Mouse (Mus musculus) limb, embryonic 15.5 days (tissue): ENCODE measurements around the gene Cyp2d22. TPM values are rescaled to one million over a fixed set of nuclear protein-coding genes. Genes with fewer than 3 reads are reported as not detected.

Experiments used
- ATAC-seq: fragments of 200-750 bp; cut with Nextera tagmentation; 2 replicates; pipeline ENCODE4 v1.8.0; 2017; ENCODE audit warnings: low read depth, moderate TSS enrichment; ENCODE audit not compliant: insufficient number of reproducible peaks, low FRiP score, low TSS enrichment
- H3K27ac ChIP-seq: fragments of 300-500 bp; sonication (generic); 2 replicates; pipeline ENCODE4 v1.5.1; 2015; ENCODE audit warnings: moderate library complexity, mild to moderate bottlenecking, inconsistent platforms
- H3K27me3 ChIP-seq: fragments of 300-500 bp; sonication (generic); 2 replicates; pipeline ENCODE4 v1.6.1; 2015; ENCODE audit warnings: inconsistent platforms
- H3K36me3 ChIP-seq: fragments of 300-500 bp; sonication (generic); 2 replicates; pipeline ENCODE4 v1.6.1; 2015; ENCODE audit warnings: inconsistent platforms
- H3K4me1 ChIP-seq: fragments of 300-500 bp; sonication (generic); 2 replicates; pipeline ENCODE4 v1.6.1; 2015; ENCODE audit warnings: inconsistent platforms
- H3K4me2 ChIP-seq: fragments of 300-500 bp; sonication (generic); 2 replicates; pipeline ENCODE4 v1.6.1; 2015; ENCODE audit warnings: mild to moderate bottlenecking, inconsistent platforms
- H3K4me3 ChIP-seq: fragments of 300-500 bp; sonication (generic); 2 replicates; pipeline ENCODE4 v1.5.1; 2015; ENCODE audit warnings: mild to moderate bottlenecking, inconsistent platforms
- H3K9ac ChIP-seq: fragments of 300-500 bp; sonication (generic); 2 replicates; pipeline ENCODE4 v1.6.1; 2015; ENCODE audit warnings: inconsistent platforms
- H3K9me3 ChIP-seq: fragments of 300-500 bp; sonication (generic); 2 replicates; pipeline ENCODE4 v1.6.1; 2016; ENCODE audit warnings: inconsistent platforms
- WGBS: fragments of 180-500 bp; shearing (Covaris S2); methylation state at CpG from one replicate; pipeline ENCODE4 v1.1.7; 2015; 5-methylcytosine and 5-hydroxymethylcytosine counted together
- polyA plus RNA-seq: library from polyadenylated mRNA; unstranded; fragments of >200 nt; fragmentation: Nextera tagmentation; extraction: Ambion mirVana; gene quantifications from 2 replicates; pipeline ENCODE4 v1.2.1, GENCODE M21; 2015

Gene Cyp2d22
- polyA plus RNA-seq, 1 experiment from 2014 or later, result 7.4 TPM

- WGBS, result 64% methylated on average over 5 of the region's 5 CpGs
- Histone ChIP-seq H3K9ac (no peak overlapping the region), H3K27me3 (no peaks in the 10 kb centered on the region), H3K4me3 (peak overlapping the region; percentile 57; the same call in 1 of the 2 replicates), H3K4me1 (peaks cover 52% of the 10 kb centered on the region), H3K36me3 (peaks cover 10% of the 10 kb centered on the region; the same call in 1 of the 2 replicates), H3K9me3 (no peaks in the 10 kb centered on the region), H3K27ac (peak overlapping the region; percentile 87; the same call in 1 of the 2 replicates), H3K4me2 (no peak overlapping the region; the same call in 1 of the 2 replicates)
- ATAC-seq, result no peak
Measured at GRCm38 (mm10) chr15:82342543-82342935, 37.5 kb downstream of the Cyp2d22 start.

- WGBS, result 46% methylated on average over 15 of the region's 15 CpGs
Measured at GRCm38 (mm10) chr15:82341675-82342542, 38.2 kb downstream of the Cyp2d22 start.

DNA sequence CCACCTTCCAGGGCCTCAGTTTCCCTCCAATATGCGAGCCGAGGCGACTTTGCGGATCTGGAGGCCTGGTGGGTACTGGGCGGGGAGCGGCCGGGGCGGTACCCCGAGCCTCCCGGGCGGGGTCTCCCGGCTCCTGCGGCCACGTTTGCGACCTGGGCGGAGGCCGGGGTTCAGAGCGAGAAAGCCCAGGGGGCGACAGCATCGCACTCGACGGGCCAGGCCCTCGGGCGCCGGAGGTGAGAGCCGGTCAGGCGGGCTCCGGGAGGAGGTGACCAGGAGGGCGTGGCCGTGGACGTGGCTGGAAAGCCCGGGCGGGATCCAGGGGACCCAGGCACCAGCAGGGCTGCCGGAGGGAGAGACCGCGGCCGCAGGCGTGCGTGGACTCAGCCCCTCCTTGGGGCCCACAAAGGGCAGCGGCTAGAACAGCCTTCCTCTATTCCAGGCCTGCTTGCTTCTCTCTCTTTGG, 39.0 kb downstream of the Cyp2d22 start:
- Histone ChIP-seq H3K36me3 (peaks cover 19% of the 10 kb centered on the region), H3K27me3 (no peaks in the 10 kb centered on the region), H3K4me3 (peak overlapping the region; percentile 57), H3K27ac (peak overlapping the region; percentile 87), H3K4me1 (peaks cover 51% of the 10 kb centered on the region), H3K9me3 (no peaks in the 10 kb centered on the region), H3K9ac (peak overlapping the region; percentile 70), H3K4me2 (peak overlapping the region; percentile 72)
- 2% methylated on average over 40 of the region's 40 CpGs for WGBS
- ATAC-seq, result no peak

More at GRCm38 (mm10) chr15:82341675-82342542, 38.2 kb downstream of the Cyp2d22 start:
- ATAC-seq, result no peak
- H3K4me3 ChIP-seq, result peak overlapping the region; percentile 57
- peak overlapping the region; percentile 87 for H3K27ac ChIP-seq
- H3K9me3 ChIP-seq, result no peaks in the 10 kb centered on the region
- H3K27me3 ChIP-seq, result no peaks in the 10 kb centered on the region
- peak overlapping the region; percentile 72 for H3K4me2 ChIP-seq
- H3K4me1 ChIP-seq, result peaks cover 52% of the 10 kb centered on the region
- peaks cover 10% of the 10 kb centered on the region; the same call in 1 of the 2 replicates for H3K36me3 ChIP-seq
- peak overlapping the region; percentile 70; the same call in 1 of the 2 replicates for H3K9ac ChIP-seq

DNA sequence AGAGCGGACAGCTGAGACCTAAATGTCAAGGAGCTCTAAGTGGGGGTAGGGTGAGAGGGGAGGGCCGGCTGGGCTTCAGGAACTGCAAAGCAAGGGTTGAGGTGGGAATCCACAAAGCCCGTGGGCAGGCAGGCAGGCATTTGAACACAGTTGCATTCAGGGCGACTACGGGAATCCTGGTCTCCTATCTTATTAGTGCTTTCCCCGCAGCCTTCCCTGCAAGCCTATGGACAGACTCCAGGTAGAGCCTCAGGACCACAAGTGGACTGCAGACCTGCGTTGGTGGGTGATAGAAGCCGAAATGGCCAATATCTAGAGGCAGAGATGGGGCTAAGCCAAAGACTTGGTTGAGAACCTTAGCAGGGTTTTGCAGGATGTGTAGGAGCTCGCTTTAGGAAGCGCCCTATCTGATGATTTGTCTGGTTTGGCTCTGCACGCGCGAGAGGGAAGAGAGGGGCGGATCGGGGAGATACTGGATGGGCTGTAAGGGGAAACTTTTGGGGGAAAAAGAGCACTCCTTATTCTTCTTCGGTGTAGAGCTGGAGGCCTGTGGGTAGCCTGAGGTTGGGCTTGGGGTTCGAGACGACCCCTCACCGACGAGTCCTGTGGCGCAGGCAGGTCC, 39.5 kb downstream of the Cyp2d22 start:
- 46% methylated on average over 21 of the region's 21 CpGs for WGBS
- Histone ChIP-seq H3K27ac (peak overlapping the region; percentile 87), H3K27me3 (no peaks in the 10 kb centered on the region), H3K4me1 (peaks cover 51% of the 10 kb centered on the region), H3K4me2 (peak overlapping the region; percentile 72), H3K36me3 (peaks cover 24% of the 10 kb centered on the region), H3K9ac (peak overlapping the region; percentile 70), H3K9me3 (no peaks in the 10 kb centered on the region), H3K4me3 (peak overlapping the region; percentile 57)
- ATAC-seq, result no peak

DNA sequence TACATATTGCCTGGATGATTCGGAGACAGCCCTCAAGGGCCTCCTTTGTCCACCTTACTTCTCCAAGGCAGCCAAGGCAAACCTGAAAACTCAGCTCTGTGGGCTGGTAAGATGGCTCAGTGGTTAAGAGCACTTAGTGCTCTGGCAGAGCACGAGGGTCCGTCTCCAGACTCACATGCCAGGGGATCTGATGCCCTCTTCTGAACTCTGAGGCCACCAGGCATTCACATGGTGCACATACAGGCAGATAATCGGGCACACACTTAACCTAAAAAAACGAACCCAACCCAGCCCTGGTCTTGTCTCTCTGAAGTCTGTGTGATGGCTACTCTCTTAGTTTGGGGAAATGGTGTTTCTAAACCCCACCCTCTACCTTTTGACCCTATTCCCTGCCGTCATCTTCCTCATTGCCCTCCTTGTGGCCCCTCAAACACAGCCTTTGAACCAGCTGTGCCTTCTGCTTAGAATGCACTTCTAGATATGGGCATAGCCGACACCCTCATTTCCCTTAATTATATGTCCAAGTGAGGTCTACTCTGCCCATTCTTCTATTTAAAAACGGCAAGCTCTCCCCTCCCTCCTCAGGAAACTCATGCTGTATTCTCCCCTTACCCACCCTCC, 40.3 kb downstream of the Cyp2d22 start:
- Histone ChIP-seq H3K4me3 (no peak overlapping the region), H3K9me3 (no peaks in the 10 kb centered on the region)

GRCm38 (mm10) chr15:82339150-82339549, 40.9 kb downstream of the Cyp2d22 start:
- 56% methylated on average over 10 of the region's 10 CpGs for WGBS
- Histone ChIP-seq H3K9me3 (no peaks in the 10 kb centered on the region), H3K4me3 (peak overlapping the region; percentile 60), H3K4me1 (peaks cover 51% of the 10 kb centered on the region), H3K27me3 (no peaks in the 10 kb centered on the region), H3K27ac (peak overlapping the region; percentile 70; the same call in 1 of the 2 replicates), H3K9ac (no peak overlapping the region), H3K36me3 (peaks cover 37% of the 10 kb centered on the region), H3K4me2 (peak overlapping the region; percentile 62)
- ATAC-seq, result no peak

More for the DNA sequence above, 40.3 kb downstream of the Cyp2d22 start:
- no peak overlapping the region for H3K4me2 ChIP-seq
- H3K27ac ChIP-seq, result peak overlapping the region; percentile 87; the same call in 1 of the 2 replicates
- no peak overlapping the region for H3K9ac ChIP-seq
- no peaks in the 10 kb centered on the region for H3K27me3 ChIP-seq
- WGBS, result 73% methylated on average over 8 of the region's 8 CpGs
- ATAC-seq, result no peak
- peaks cover 31% of the 10 kb centered on the region for H3K36me3 ChIP-seq
- H3K4me1 ChIP-seq, result peaks cover 51% of the 10 kb centered on the region

- Histone ChIP-seq H3K4me3 (peak within 1 kb of the TSS; percentile 60), H3K36me3 (peaks cover 36% of the 10 kb centered on the region), H3K9ac (peak within 1 kb of the TSS; percentile 53), H3K4me1 (peaks cover 49% of the 10 kb centered on the region), H3K27ac (peak within 1 kb of the TSS; percentile 70), H3K9me3 (no peaks in the 10 kb centered on the region), H3K4me2 (peak within 1 kb of the TSS; percentile 62), H3K27me3 (no peaks in the 10 kb centered on the region)
- peak; percentile 87 for ATAC-seq
- under 1% methylated on average over 41 of the region's 41 CpGs for WGBS
Measured at GRCm38 (mm10) chr15:82338593-82339112, 41.4 kb downstream of the Cyp2d22 start, which contains the start of the genes Naga, Pheta2 and Smdt1. TSS of gene Naga (minus strand) at chr15:82338925. TSS of gene Pheta2 (plus strand) at chr15:82338942. TSS of gene Smdt1 (plus strand) at chr15:82338959.

GRCm38 (mm10) chr15:82337875-82338274, 42.2 kb downstream of the Cyp2d22 start:
- Histone ChIP-seq H3K36me3 (peaks cover 31% of the 10 kb centered on the region), H3K4me1 (peaks cover 49% of the 10 kb centered on the region), H3K4me3 (peak overlapping the region; percentile 60), H3K27me3 (no peaks in the 10 kb centered on the region), H3K9ac (peak overlapping the region; percentile 53; the same call in 1 of the 2 replicates), H3K4me2 (peak overlapping the region; percentile 62), H3K27ac (peak overlapping the region; percentile 70; the same call in 1 of the 2 replicates), H3K9me3 (no peaks in the 10 kb centered on the region)
- 18% methylated on average over 4 of the region's 4 CpGs for WGBS
- ATAC-seq, result no peak

- Histone ChIP-seq H3K4me1 (peaks cover 37% of the 10 kb centered on the region), H3K36me3 (peaks cover 38% of the 10 kb centered on the region), H3K4me3 (no peak overlapping the region), H3K27me3 (no peaks in the 10 kb centered on the region), H3K9me3 (no peaks in the 10 kb centered on the region), H3K9ac (no peak overlapping the region), H3K4me2 (no peak overlapping the region), H3K27ac (no peak overlapping the region)
- no peak for ATAC-seq
- WGBS, result 61% methylated on average over 12 of the region's 12 CpGs
Measured at GRCm38 (mm10) chr15:82336629-82337028, 43.4 kb downstream of the Cyp2d22 start.

- Histone ChIP-seq H3K9ac (no peak overlapping the region), H3K4me2 (no peak overlapping the region), H3K4me1 (peaks cover 23% of the 10 kb centered on the region), H3K27me3 (no peaks in the 10 kb centered on the region), H3K27ac (no peak overlapping the region), H3K9me3 (no peaks in the 10 kb centered on the region), H3K4me3 (no peak overlapping the region), H3K36me3 (peaks cover 48% of the 10 kb centered on the region)
- 97% methylated on average over 4 of the region's 4 CpGs for WGBS
- ATAC-seq, result no peak
Measured at GRCm38 (mm10) chr15:82335194-82335593, 44.9 kb downstream of the Cyp2d22 start.

DNA sequence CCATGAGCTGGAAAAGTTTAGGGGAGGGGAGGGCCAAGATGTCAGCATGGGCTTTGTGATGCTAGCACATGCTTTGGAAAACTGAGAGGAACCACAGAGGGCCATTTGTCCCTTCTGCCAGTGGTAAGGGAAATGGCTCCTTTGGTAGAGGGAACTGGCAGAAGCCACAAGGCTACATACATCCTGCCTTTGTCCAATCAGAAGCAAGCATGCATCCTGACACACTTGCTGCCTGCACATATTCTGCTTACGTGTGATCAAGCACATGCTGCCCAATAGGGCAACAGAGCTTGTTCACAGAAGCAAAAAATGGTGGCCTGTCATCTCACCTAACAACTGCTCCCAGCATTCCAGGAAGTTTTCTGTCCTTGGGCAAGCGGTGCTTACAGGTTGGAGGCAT, 54.7 kb downstream of the Cyp2d22 start:
- ATAC-seq, result no peak
- WGBS, result 40% methylated on average over 2 of the region's 2 CpGs

More for the DNA sequence above, 54.7 kb downstream of the Cyp2d22 start:
- H3K9me3 ChIP-seq, result no peaks in the 10 kb centered on the region
- no peak overlapping the region for H3K4me3 ChIP-seq
- no peak overlapping the region for H3K4me2 ChIP-seq
- H3K4me1 ChIP-seq, result no peaks in the 10 kb centered on the region
- peak overlapping the region; percentile 5; the same call in 1 of the 2 replicates for H3K27ac ChIP-seq
- no peaks in the 10 kb centered on the region for H3K27me3 ChIP-seq
- peaks cover 9% of the 10 kb centered on the region; the same call in 1 of the 2 replicates for H3K36me3 ChIP-seq
- no peak overlapping the region for H3K9ac ChIP-seq
